Mouse (Mus musculus) MEL (cell line): ENCODE measurements at regions not wholly inside any gene's neighbourhood (a gene's known extent, or its start where the extent isn't known, plus 50 kb on each side); places are given as distances from the start of the nearest gene placed in this dataset.
A peak's percentile ranks its signal among the peaks of the same experiment; 100 is the strongest.

Experiments used
- DNase-seq: peaks from one replicate; pipeline ENCODE4 v3.0.0; 2011; ENCODE audit warnings: low read depth, low spot score
- H3K27ac ChIP-seq: 2 replicates; pipeline ENCODE4 v1.5.1; 2012; ENCODE audit warnings: low read depth, mild to moderate bottlenecking, control low read depth, low read length, moderate library complexity; ENCODE audit not compliant: control insufficient read depth
- H3K27me3 ChIP-seq, 2 experiments: fragments of 150-350 bp in 1 of 2; sonication (generic) in 1 of 2; 2 replicates each; pipeline ENCODE4 v1.6.1; 2012; ENCODE audit warnings: low read length in 2 of 2, mild to moderate bottlenecking in 2 of 2, improper control_type of control experiment in 1 of 2, moderate library complexity in 1 of 2; ENCODE audit not compliant: insufficient read depth in 2 of 2, control insufficient read depth in 1 of 2
- H3K36me3 ChIP-seq, 2 experiments: 2 replicates each; pipeline ENCODE4 v1.6.1; 2012 to 2014; ENCODE audit warnings: low read length in 2 of 2, improper control_type of control experiment in 1 of 2, inconsistent platforms in 1 of 2, mild to moderate bottlenecking in 1 of 2; ENCODE audit not compliant: insufficient read depth in 2 of 2, control insufficient read depth in 1 of 2
- H3K4me1 ChIP-seq, 2 experiments: fragments of 150-350 bp in 1 of 2; sonication (generic) in 1 of 2; 2 replicates each; pipeline ENCODE4 v1.6.1; 2012; ENCODE audit warnings: low read length in 2 of 2, improper control_type of control experiment in 1 of 2, mild to moderate bottlenecking in 1 of 2; ENCODE audit not compliant: insufficient read depth in 2 of 2, control insufficient read depth in 1 of 2
- H3K4me3 ChIP-seq, 2 experiments: fragments of 150-350 bp in 1 of 2; sonication (generic) in 1 of 2; 2 replicates each; pipeline ENCODE4 v1.5.1; 2012; ENCODE audit warnings: low read depth in 2 of 2, low read length in 2 of 2, mild to moderate bottlenecking in 2 of 2, moderate library complexity in 2 of 2, control low read depth in 1 of 2, improper control_type of control experiment in 1 of 2; ENCODE audit not compliant: control insufficient read depth in 1 of 2, insufficient read depth in 1 of 2
- H3K79me2 ChIP-seq: 2 replicates; pipeline ENCODE4 v1.6.1; 2012; ENCODE audit warnings: mild to moderate bottlenecking, low read length, moderate library complexity; ENCODE audit not compliant: control insufficient read depth, poor library complexity, insufficient read depth
- H3K9ac ChIP-seq: 2 replicates; pipeline ENCODE4 v1.6.1; 2012; ENCODE audit warnings: low read depth, mild to moderate bottlenecking, control low read depth, low read length, moderate library complexity; ENCODE audit not compliant: control insufficient read depth, poor library complexity, severe bottlenecking
- H3K9me3 ChIP-seq: fragments of 150-350 bp; sonication (generic); replicated peaks from 2 replicates; pipeline ENCODE4 v1.6.1; 2012; ENCODE audit warnings: mild to moderate bottlenecking, low read length, improper control_type of control experiment, moderate library complexity; ENCODE audit not compliant: insufficient read depth
- CHD1 ChIP-seq: IDR thresholded peaks from 2 replicates; pipeline ENCODE4 v1.6.1; 2012; ENCODE audit warnings: low read depth, mild to moderate bottlenecking, inconsistent platforms, low read length, improper control_type of control experiment
- CHD2 ChIP-seq: IDR thresholded peaks from 2 replicates; pipeline ENCODE4 v1.6.1; 2011; ENCODE audit warnings: low read length, improper control_type of control experiment
- CTCF ChIP-seq, 3 experiments: IDR thresholded peaks in 2 of 3; conservative IDR thresholded peaks in 1 of 3; 2 replicates each; pipeline ENCODE4 v1.5.1; 2011 to 2012; ENCODE audit warnings: low read length in 3 of 3, low read depth in 2 of 3, mild to moderate bottlenecking in 2 of 3, improper control_type of control experiment in 1 of 3, inconsistent platforms in 1 of 3, mixed read lengths in 1 of 3, moderate library complexity in 1 of 3; ENCODE audit not compliant: control insufficient read depth in 1 of 3, insufficient read depth in 1 of 3, poor library complexity in 1 of 3, severe bottlenecking in 1 of 3
- ELF1 ChIP-seq: IDR thresholded peaks from 2 replicates; pipeline ENCODE4 v1.6.1; 2014; ENCODE audit warnings: low read depth, mild to moderate bottlenecking, inconsistent platforms, low read length, improper control_type of control experiment, moderate library complexity
- ETS1 ChIP-seq: IDR thresholded peaks from 2 replicates; pipeline ENCODE4 v1.6.1; 2012; ENCODE audit warnings: low read depth, mild to moderate bottlenecking, inconsistent platforms, low read length, improper control_type of control experiment, moderate library complexity
- JUND ChIP-seq: IDR thresholded peaks from 2 replicates; pipeline ENCODE4 v1.6.1; 2011; ENCODE audit warnings: low read depth, mild to moderate bottlenecking, improper control_type of control experiment, low read length
- MAFK ChIP-seq: IDR thresholded peaks from 2 replicates; pipeline ENCODE4 v1.6.1; 2011; ENCODE audit warnings: low read depth, mild to moderate bottlenecking, low read length, improper control_type of control experiment, borderline replicate concordance
- MAX ChIP-seq: IDR thresholded peaks from 2 replicates; pipeline ENCODE4 v1.6.1; 2011; ENCODE audit warnings: low read length, improper control_type of control experiment
- NELFE ChIP-seq: IDR thresholded peaks from 2 replicates; pipeline ENCODE4 v1.6.1; 2011; ENCODE audit warnings: low read depth, low read length, improper control_type of control experiment
- NRF1 ChIP-seq: IDR thresholded peaks from 2 replicates; pipeline ENCODE4 v1.6.1; 2014; ENCODE audit warnings: low read depth, mild to moderate bottlenecking, inconsistent platforms, low read length, improper control_type of control experiment, moderate library complexity; ENCODE audit not compliant: poor library complexity, insufficient read depth, severe bottlenecking
- POLR2A ChIP-seq, 2 experiments: IDR thresholded peaks; 2 replicates each; pipeline ENCODE4 v1.6.1; 2011 to 2012; ENCODE audit warnings: low read length in 2 of 2, mild to moderate bottlenecking in 2 of 2, control low read depth in 1 of 2, improper control_type of control experiment in 1 of 2, low read depth in 1 of 2, moderate library complexity in 1 of 2; ENCODE audit not compliant: control insufficient read depth in 1 of 2, insufficient read depth in 1 of 2, poor library complexity in 1 of 2
- POLR2AphosphoS5 ChIP-seq: IDR thresholded peaks from 2 replicates; pipeline ENCODE4 v1.6.1; 2012; ENCODE audit warnings: low read depth, borderline replicate concordance, mild to moderate bottlenecking, inconsistent platforms, low read length, moderate library complexity, mixed read lengths
- RCOR1 ChIP-seq: IDR thresholded peaks from 2 replicates; pipeline ENCODE4 v1.6.1; 2012; ENCODE audit warnings: low read depth, mild to moderate bottlenecking, inconsistent platforms, low read length, improper control_type of control experiment
- SMC3 ChIP-seq: IDR thresholded peaks from 2 replicates; pipeline ENCODE4 v1.6.1; 2011; ENCODE audit warnings: low read depth, low read length, improper control_type of control experiment
- USF2 ChIP-seq, 2 experiments: IDR thresholded peaks; 2 replicates each; pipeline ENCODE4 v1.6.1; 2011 to 2012; ENCODE audit warnings: improper control_type of control experiment in 2 of 2, low read length in 2 of 2, borderline replicate concordance in 1 of 2, inconsistent platforms in 1 of 2, low read depth in 1 of 2, mild to moderate bottlenecking in 1 of 2; ENCODE audit not compliant: insufficient read depth in 1 of 2
- ZKSCAN1 ChIP-seq: IDR thresholded peaks from 2 replicates; pipeline ENCODE4 v1.6.1; 2012; ENCODE audit warnings: low read depth, mild to moderate bottlenecking, inconsistent platforms, low read length, improper control_type of control experiment, moderate library complexity

DNA sequence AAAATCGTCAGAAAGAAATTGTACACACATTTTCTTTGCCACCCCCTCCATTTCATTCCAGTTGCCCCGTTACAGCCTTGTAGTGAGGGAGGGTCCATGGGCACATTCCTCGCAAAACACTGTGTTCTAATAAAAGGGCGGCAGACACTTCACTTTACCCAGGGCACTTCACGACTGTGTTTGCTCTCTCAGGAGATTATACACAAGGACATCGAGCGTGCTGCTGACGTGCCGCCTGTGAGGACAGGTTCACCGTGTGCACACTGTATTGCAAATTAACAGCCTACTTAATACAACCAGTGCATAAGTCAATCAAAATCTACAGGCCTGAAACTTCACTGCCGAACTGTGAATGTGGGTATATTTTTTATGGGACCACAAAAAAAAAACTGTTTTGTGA lies 274.6 kb downstream of the Pou4f1 start:
- Histone ChIP-seq H3K27ac (no peak overlapping the region), H3K36me3 (no peaks in the 10 kb centered on the region), H3K4me3 (no peak overlapping the region), H3K9ac (no peak overlapping the region), H3K27me3 (no peaks in the 10 kb centered on the region), H3K4me1 (no peaks in the 10 kb centered on the region), H3K79me2 (no peaks in the 10 kb centered on the region), H3K9me3 (no peaks in the 10 kb centered on the region)
- no peak for DNase-seq
- no peak for TF ChIP-seq CHD1
- no peak for TF ChIP-seq ZKSCAN1
- no peak for TF ChIP-seq POLR2A (IDR thresholded peaks at IDR 0.05; ENCODE audit: control insufficient read depth in 1 of 2, insufficient read depth in 1 of 2, low read depth in 1 of 2, low read length in 2 of 2, poor library complexity in 1 of 2)
- TF ChIP-seq JUND: no peak
- no peak for TF ChIP-seq ETS1
- no peak for TF ChIP-seq CHD2
- TF ChIP-seq MAX: no peak
- TF ChIP-seq SMC3: no peak
- no peak for TF ChIP-seq NELFE
- TF ChIP-seq RCOR1: no peak
- no peak for TF ChIP-seq NRF1
- no peak for TF ChIP-seq POLR2AphosphoS5
- TF ChIP-seq, all 39 proteins: peak for 0

GRCm38 (mm10) chr14:104175122-104175521 lies 292.7 kb downstream of the Pou4f1 start:
- no peak for DNase-seq
- no peak overlapping the region for H3K4me3 ChIP-seq
- no peaks in the 10 kb centered on the region for H3K9me3 ChIP-seq
- no peak overlapping the region for H3K9ac ChIP-seq
- no peaks in the 10 kb centered on the region for H3K27me3 ChIP-seq
- H3K79me2 ChIP-seq: no peaks in the 10 kb centered on the region
- TF ChIP-seq ELF1: no peak
- no peak for TF ChIP-seq USF2 (IDR thresholded peaks at IDR 0.05; ENCODE audit: borderline replicate concordance in 1 of 2, insufficient read depth in 1 of 2, low read depth in 1 of 2, low read length in 2 of 2)
- TF ChIP-seq NRF1: no peak
- peak; percentile 34; the same call in 1 of the 2 replicates for TF ChIP-seq MAFK
- no peak for TF ChIP-seq CTCF (IDR thresholded peaks at IDR 0.05 in 2 of 3, conservative IDR thresholded peaks at IDR 0.05 in 1 of 3; ENCODE audit: control insufficient read depth in 1 of 3, insufficient read depth in 1 of 3, low read depth in 2 of 3, low read length in 3 of 3, poor library complexity in 1 of 3, severe bottlenecking in 1 of 3)
- no peak for TF ChIP-seq POLR2A (IDR thresholded peaks at IDR 0.05; ENCODE audit: control insufficient read depth in 1 of 2, insufficient read depth in 1 of 2, low read depth in 1 of 2, low read length in 2 of 2, poor library complexity in 1 of 2)
- TF ChIP-seq, all 39 proteins: peak for 1
- Histone ChIP-seq H3K4me1 (no peaks in the 10 kb centered on the region), H3K27ac (no peak overlapping the region), H3K36me3 (no peaks in the 10 kb centered on the region)
